Mouse (Mus musculus) gastrocnemius, adult 2 months (tissue): Measurements from ENCODE around the gene Kcnip1. TPM values are rescaled to one million over a fixed set of nuclear protein-coding genes. Genes with fewer than 3 reads are reported as not detected.

Experiments
- DNase-seq: peaks from one replicate; pipeline ENCODE4 v3.0.0; 2022
- H3K27ac ChIP-seq: fragments of 200-600 bp; 2 replicates; pipeline ENCODE4 v1.8.1; 2022; ENCODE audit warnings: mild to moderate bottlenecking
- H3K4me3 ChIP-seq: fragments of 200-600 bp; 2 replicates; pipeline ENCODE4 v1.8.1; 2022; ENCODE audit warnings: mild to moderate bottlenecking, moderate library complexity
- CTCF ChIP-seq: fragments of 200-600 bp; IDR thresholded peaks from 2 replicates; pipeline ENCODE4 v1.8.1; 2022; ENCODE audit warnings: antibody characterized with exemption, mild to moderate bottlenecking, moderate library complexity
- intact Hi-C: fragments of 180-260 bp; cut with DNase I; formaldehyde crosslinking; loops from one replicate; pipeline ENCODE4 v1.15.1; 2025
- total RNA-seq, 2 experiments: library from RNA; stranded (reverse); gene quantifications; 2 replicates each; pipeline ENCODE4 v1.2.3; 2021

Gene Kcnip1
- total RNA-seq, 2 experiments from 2014 or later, result not detected

GRCm38 (mm10) chr11:33821331-33821730, 171.6 kb downstream of the Kcnip1 start:
- H3K27ac ChIP-seq, result no peak overlapping the region
- no peak for DNase-seq
- no peak overlapping the region for H3K4me3 ChIP-seq
- intact Hi-C loops, result no loop called here
- TF ChIP-seq CTCF, result no peak

DNA sequence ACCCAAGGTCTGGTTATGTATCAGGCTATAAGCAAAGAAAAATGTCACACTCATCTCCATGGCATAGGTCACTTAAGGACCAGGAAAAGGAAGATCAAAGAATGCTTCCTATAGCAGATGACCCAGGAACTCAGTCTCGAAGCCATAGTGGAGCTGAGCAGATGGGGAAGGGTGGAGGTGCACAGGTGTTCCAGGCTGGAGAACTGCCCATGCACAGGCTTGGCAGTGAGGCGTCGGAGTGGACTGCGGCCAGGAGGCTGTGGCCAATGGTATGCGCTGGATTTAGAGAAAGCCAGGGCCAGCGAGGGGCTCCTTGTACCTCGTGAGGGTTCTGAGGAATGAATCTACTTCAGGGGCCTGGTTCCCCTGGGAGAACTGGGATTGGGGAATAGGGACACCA, 172.1 kb downstream of the Kcnip1 start:
- no peak for TF ChIP-seq CTCF
- Histone ChIP-seq H3K4me3 (no peak overlapping the region), H3K27ac (no peak overlapping the region)
- no peak for DNase-seq
- intact Hi-C loops, result no loop called here

DNA sequence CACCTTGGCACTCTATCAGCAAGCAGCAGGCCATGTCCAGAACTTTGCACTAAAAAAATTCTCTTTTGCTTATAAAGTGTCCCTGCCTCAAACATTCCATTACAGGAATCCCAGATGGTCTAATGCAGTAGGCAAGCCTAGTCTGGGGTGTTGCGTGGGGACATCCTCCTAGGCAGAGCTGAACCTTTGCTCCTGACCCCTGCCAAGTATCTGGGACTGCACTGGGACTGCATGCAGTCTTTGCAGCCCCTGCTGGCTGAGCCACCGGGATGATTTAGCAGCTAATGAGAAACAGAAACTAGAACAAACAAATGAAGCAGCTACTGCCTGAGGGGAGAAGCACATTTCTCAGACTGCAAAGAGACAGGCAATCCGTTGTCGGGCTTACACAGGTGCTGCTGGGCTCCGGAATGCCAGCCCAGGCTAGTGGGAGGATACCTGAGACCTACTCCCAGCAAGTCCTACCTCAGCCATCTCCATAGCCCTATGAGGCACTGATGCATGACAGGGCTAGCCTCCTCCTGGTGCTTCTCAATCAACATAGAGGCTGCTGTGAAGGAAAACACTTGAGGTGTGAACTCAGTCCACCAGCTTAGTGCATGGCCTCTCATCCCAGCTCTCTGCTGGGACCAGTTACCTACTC, 174.0 kb downstream of the Kcnip1 start:
- TF ChIP-seq CTCF, result no peak
- no peak overlapping the region for H3K27ac ChIP-seq
- intact Hi-C loops, result no loop called here
- DNase-seq, result no peak
- H3K4me3 ChIP-seq, result no peak overlapping the region

DNA sequence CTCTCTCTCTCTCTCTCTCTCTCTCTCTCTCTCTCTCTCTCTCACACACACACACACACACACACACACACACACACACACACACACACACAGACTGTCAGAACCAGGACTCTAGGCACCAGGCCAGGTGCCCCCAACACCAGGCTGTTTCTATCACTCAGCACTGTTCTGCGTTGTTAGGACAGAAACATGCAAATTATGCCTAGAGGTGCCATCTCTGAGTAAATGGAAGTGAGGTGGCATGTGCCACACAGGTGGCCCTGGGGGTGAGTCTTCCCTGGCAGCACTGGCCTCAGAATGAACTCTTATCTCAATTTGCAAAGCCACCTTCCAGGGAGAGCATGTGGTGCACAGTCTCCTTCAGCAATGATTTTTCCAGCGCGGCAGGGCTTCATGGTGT, 176.9 kb downstream of the Kcnip1 start:
- no peak for TF ChIP-seq CTCF
- Histone ChIP-seq H3K27ac (no peak overlapping the region), H3K4me3 (no peak overlapping the region)
- intact Hi-C loops, result no loop called here
- DNase-seq, result no peak

DNA sequence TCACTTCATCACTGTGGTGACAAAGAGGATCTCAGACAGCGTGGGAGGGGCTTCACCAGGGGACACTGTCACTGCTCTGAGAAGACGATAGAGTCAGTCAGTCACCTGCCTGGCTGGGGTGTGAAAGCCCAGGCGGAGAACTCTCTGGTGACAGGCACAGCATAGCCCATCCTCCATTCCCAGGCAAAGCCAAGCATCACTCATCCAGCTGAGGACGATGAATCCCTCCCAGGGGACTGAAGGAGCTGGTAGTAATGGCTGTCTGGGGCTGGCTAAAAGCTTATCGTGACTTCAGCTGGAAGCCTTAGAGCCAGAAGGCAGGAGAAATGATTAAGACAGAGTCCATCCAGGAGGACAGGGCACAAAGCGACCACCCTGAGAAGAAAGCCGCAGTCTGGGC, 182.8 kb downstream of the Kcnip1 start:
- Histone ChIP-seq H3K27ac (no peak overlapping the region), H3K4me3 (no peak overlapping the region)
- no peak for TF ChIP-seq CTCF
- intact Hi-C loops, result no loop called here
- DNase-seq, result no peak

DNA sequence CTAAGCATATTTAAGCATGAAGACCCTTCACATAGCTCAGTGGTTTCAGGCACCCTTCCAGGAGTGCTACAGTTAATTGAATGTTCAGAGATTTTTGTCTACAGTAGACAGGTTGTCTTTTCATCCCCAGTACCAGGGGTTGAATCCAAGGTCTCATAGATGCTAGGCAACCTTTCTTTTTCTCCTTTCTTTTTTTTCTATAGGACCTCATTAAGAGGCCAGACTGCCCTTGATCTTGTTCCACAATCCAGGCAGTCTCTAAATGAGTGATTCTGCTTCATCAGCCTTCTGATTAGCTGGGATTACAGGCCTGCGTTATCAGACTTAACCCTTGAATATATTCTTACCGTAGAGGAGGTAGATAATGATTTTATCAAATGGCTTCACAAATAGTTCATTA, 189.9 kb downstream of the Kcnip1 start:
- TF ChIP-seq CTCF, result no peak
- Histone ChIP-seq H3K4me3 (no peak overlapping the region), H3K27ac (no peak overlapping the region)
- intact Hi-C loops, result no loop called here
- no peak for DNase-seq

DNA sequence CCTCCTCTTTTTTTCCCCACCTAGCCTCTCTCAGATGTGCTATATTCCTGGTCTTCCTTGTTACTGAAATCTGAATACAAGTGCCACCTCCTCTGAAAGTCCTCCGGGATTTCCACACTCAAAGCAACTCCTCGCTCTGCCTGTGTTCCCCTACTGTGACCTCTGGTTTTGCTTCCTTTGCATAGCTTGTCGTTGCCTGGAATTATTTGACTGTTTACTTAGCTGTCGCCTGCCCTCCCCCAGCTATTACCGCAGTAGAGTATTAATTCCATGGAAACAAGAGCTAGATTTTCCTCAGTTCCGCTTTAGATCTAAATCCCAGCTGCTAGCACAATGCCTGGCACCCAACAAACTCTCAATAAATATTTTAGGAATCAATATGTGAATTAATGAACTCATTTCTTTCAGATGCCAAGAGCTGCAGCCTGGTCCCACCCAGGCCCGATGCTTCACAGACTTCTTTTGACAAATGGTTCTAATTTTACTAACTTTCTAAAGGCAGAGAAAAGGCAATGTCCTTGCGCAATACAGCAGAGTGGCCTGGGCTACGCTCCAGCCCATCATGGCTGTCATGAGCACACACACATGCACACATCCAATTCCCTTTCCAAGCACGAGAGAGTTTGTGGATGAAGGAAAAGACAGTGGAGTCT, 192.4 kb downstream of the Kcnip1 start:
- intact Hi-C loops, result no loop called here
- no peak for TF ChIP-seq CTCF
- Histone ChIP-seq H3K4me3 (no peak overlapping the region), H3K27ac (no peak overlapping the region)
- peak; percentile 30 for DNase-seq

- intact Hi-C loops, result no loop called here
- peak; percentile 28 for DNase-seq
These were observed 193.0 kb downstream of the Kcnip1 start for GRCm38 (mm10) chr11:33799933-33800332.

GRCm38 (mm10) chr11:33798094-33798648, 194.8 kb downstream of the Kcnip1 start:
- DNase-seq, result no peak
- TF ChIP-seq CTCF, result no peak
- intact Hi-C loops, result no loop called here

More at GRCm38 (mm10) chr11:33799933-33800332, 193.0 kb downstream of the Kcnip1 start:
- Histone ChIP-seq H3K4me3 (no peak overlapping the region), H3K27ac (no peak overlapping the region)
- TF ChIP-seq CTCF, result no peak

GRCm38 (mm10) chr11:33787362-33787761, 205.6 kb downstream of the Kcnip1 start:
- H3K4me3 ChIP-seq, result no peak overlapping the region
- no peak overlapping the region for H3K27ac ChIP-seq
- TF ChIP-seq CTCF, result no peak
- intact Hi-C loops, result no loop called here
- DNase-seq, result no peak

More at GRCm38 (mm10) chr11:33798094-33798648, 194.8 kb downstream of the Kcnip1 start:
- Histone ChIP-seq H3K4me3 (no peak overlapping the region), H3K27ac (no peak overlapping the region)

DNA sequence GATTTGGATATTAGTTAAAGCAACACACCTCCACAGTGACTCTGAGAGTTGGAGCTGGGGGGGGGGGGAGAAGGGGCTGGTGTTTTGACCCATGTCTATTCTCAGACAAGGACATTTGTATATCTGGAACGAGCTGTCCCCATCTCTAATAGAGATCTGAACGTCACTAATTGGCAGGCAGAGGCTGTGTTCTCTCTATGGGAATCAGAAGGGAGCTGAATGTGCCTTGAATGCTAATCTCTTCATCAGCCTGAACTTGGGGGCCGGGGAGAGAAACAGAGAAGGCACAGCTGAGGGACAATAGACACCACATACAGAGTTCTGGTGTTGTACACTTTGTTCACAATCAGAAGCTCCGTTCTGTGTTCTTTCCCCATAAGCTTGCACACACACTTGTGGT, 206.4 kb downstream of the Kcnip1 start:
- no peak overlapping the region for H3K4me3 ChIP-seq
- intact Hi-C loops, result no loop called here
- no peak for TF ChIP-seq CTCF
- no peak for DNase-seq
- H3K27ac ChIP-seq, result no peak overlapping the region

- no peak for TF ChIP-seq CTCF
- Histone ChIP-seq H3K27ac (no peak overlapping the region), H3K4me3 (no peak overlapping the region)
- DNase-seq, result no peak
- intact Hi-C loops, result no loop called here
These were observed 211.4 kb downstream of the Kcnip1 start for GRCm38 (mm10) chr11:33781561-33781971.

DNA sequence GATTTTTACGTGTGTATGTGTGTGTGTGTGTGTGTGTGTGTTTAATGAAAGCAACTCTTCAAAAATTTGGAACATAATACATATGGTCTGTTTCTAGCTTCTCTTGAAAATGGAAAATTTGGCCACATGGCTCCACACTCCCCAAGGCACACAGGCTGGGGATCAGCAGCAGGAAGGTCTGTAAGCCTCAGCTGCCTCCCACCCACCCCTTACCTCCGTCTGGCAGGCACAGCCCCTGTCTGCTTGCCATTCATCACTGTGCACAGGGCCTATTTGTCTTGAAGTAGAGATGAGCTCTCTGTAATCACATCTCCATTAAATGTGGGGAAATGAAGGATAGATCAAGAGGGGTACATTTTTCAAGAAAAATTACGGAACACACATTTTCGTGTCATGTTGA, 212.7 kb downstream of the Kcnip1 start:
- DNase-seq, result no peak
- no peak overlapping the region for H3K4me3 ChIP-seq
- TF ChIP-seq CTCF, result no peak
- H3K27ac ChIP-seq, result no peak overlapping the region
- intact Hi-C loops, result no loop called here
